Mouse (Mus musculus) forebrain, embryonic 14.5 days (tissue): Measurements from ENCODE around the gene Klhdc9. TPM values are rescaled to one million over a fixed set of nuclear protein-coding genes. Genes with fewer than 3 reads are reported as not detected.

Experiments used
- polyA plus RNA-seq: library from polyadenylated mRNA; unstranded; fragments of >200 nt; fragmentation: Nextera tagmentation; extraction: Ambion mirVana; gene quantifications from 2 replicates; pipeline ENCODE4 v1.2.1, GENCODE M21; 2014

Klhdc9 gene
- polyA plus RNA-seq, 1 experiment from 2014 or later, result 5.2 TPM

Other genes with a start within 250 kb of the Klhdc9 start
- 7.2 and 8.8 TPM in 2 replicates for gene Cfap126, start 246.9 kb downstream of the Klhdc9 start, polyA plus RNA-seq
- gene Sdhc, start 210.2 kb downstream of the Klhdc9 start, polyA plus RNA-seq, result 301 and 310 TPM in 2 replicates
- 0.09 and 0.22 TPM in 2 replicates for gene Mpz, start 210.1 kb downstream of the Klhdc9 start, polyA plus RNA-seq
- 9.7 and 10.2 TPM in 2 replicates for gene Pcp4l1, start 164.5 kb downstream of the Klhdc9 start, polyA plus RNA-seq
- 0.13 and 0.36 TPM in 2 replicates for gene Nr1i3, start 146.8 kb downstream of the Klhdc9 start, polyA plus RNA-seq
- gene Tomm40l, start 138.3 kb downstream of the Klhdc9 start, polyA plus RNA-seq, result 45.0 and 49.2 TPM in 2 replicates
- 0.88 and 1.9 TPM in 2 replicates for gene Apoa2, start 135.7 kb downstream of the Klhdc9 start, polyA plus RNA-seq
- 25.1 and 31.5 TPM in 2 replicates for gene Fcer1g, start 126.4 kb downstream of the Klhdc9 start, polyA plus RNA-seq
- 2.5 and 3.9 TPM in 2 replicates for gene Adamts4, start 110.4 kb downstream of the Klhdc9 start, polyA plus RNA-seq
- gene Ndufs2, start 109.4 kb downstream of the Klhdc9 start, polyA plus RNA-seq, result 244 and 260 TPM in 2 replicates
- gene B4galt3, start 90.5 kb downstream of the Klhdc9 start, polyA plus RNA-seq, result 74.9 and 94.2 TPM in 2 replicates
- 41.4 and 46.0 TPM in 2 replicates for gene Ppox, start 79.6 kb downstream of the Klhdc9 start, polyA plus RNA-seq
- 89.9 and 104 TPM in 2 replicates for gene Usp21, start 72.8 kb downstream of the Klhdc9 start, polyA plus RNA-seq
- 119 and 127 TPM in 2 replicates for gene Ufc1, start 65.8 kb downstream of the Klhdc9 start, polyA plus RNA-seq
- 53.9 and 60.5 TPM in 2 replicates for gene Dedd, start 31.7 kb downstream of the Klhdc9 start, polyA plus RNA-seq
- gene Nit1, start 15.2 kb downstream of the Klhdc9 start, polyA plus RNA-seq, result 45.9 and 46.0 TPM in 2 replicates
- 78.3 and 82.6 TPM in 2 replicates for gene Pfdn2, start 15.1 kb downstream of the Klhdc9 start, polyA plus RNA-seq
- gene Nectin4, start 9.3 kb upstream of the Klhdc9 start, polyA plus RNA-seq, result 0.11 and 0.32 TPM in 2 replicates
- gene Arhgap30, start 28.2 kb upstream of the Klhdc9 start, polyA plus RNA-seq, result 0.28 and 0.39 TPM in 2 replicates
- gene Usf1, start 50.5 kb upstream of the Klhdc9 start, polyA plus RNA-seq, result 212 and 263 TPM in 2 replicates
- gene Tstd1, start 58.1 kb upstream of the Klhdc9 start, polyA plus RNA-seq, result 4.5 and 4.8 TPM in 2 replicates
- 3.0 and 6.9 TPM in 2 replicates for gene F11r, start 76.7 kb upstream of the Klhdc9 start, polyA plus RNA-seq
- gene Alyref2, start 142.7 kb upstream of the Klhdc9 start, polyA plus RNA-seq, result 24.3 and 26.1 TPM in 2 replicates
- not detected in 2 replicates for gene Itln1, start 174.5 kb upstream of the Klhdc9 start, polyA plus RNA-seq
- not detected in 2 replicates for gene Cd244a, start 198.4 kb upstream of the Klhdc9 start, polyA plus RNA-seq
- 0.10 TPM in 1 of 2 replicates, not detected in the other for gene Ly9, start 246.6 kb upstream of the Klhdc9 start, polyA plus RNA-seq